Mouse (Mus musculus): ENCODE results near the gene Ogfod3.

Gene Ogfod3

GRCm38 (mm10) chr11:121199851-121200250, 4.7 kb downstream of the Ogfod3 start:
- in situ Hi-C loops (cut with MseI, MboI) = no loop called here

GRCm38 (mm10) chr11:121198622-121199021, 5.9 kb downstream of the Ogfod3 start:
- in situ Hi-C loops (cut with MseI, MboI) = no loop called here

GRCm38 (mm10) chr11:121193415-121193814, 11.1 kb downstream of the Ogfod3 start:
- in situ Hi-C loops (cut with MseI, MboI) = no loop called here

- in situ Hi-C loops (cut with MseI, MboI) = no loop called here
Measured at GRCm38 (mm10) chr11:121192742-121193141, 11.8 kb downstream of the Ogfod3 start.

GRCm38 (mm10) chr11:121189681-121190080, 14.8 kb downstream of the Ogfod3 start:
- in situ Hi-C loops (cut with MseI, MboI) = no loop called here

GRCm38 (mm10) chr11:121176285-121177270, 27.9 kb downstream of the Ogfod3 start:
- in situ Hi-C loops (cut with MseI, MboI) = no loop called here

GRCm38 (mm10) chr11:121174234-121174633, 30.3 kb downstream of the Ogfod3 start:
- in situ Hi-C loops (cut with MseI, MboI) = no loop called here

GRCm38 (mm10) chr11:121173203-121173602, 31.3 kb downstream of the Ogfod3 start:
- in situ Hi-C loops (cut with MseI, MboI) = no loop called here

GRCm38 (mm10) chr11:121163751-121164150, 40.8 kb downstream of the Ogfod3 start:
- in situ Hi-C loops (cut with MseI, MboI) = no loop called here

- in situ Hi-C loops (cut with MseI, MboI) = no loop called here
Measured at GRCm38 (mm10) chr11:121160636-121161346, 43.7 kb downstream of the Ogfod3 start.

GRCm38 (mm10) chr11:121159971-121160370, 44.5 kb downstream of the Ogfod3 start, which contains the start of gene Uts2r:
TSS of gene Uts2r (plus strand) at chr11:121160271.
- in situ Hi-C loops (cut with MseI, MboI) = no loop called here

GRCm38 (mm10) chr11:121156411-121156891, 48.1 kb downstream of the Ogfod3 start:
- in situ Hi-C loops (cut with MseI, MboI) = no loop called here

- in situ Hi-C loops (cut with MseI, MboI) = no loop called here
Measured at GRCm38 (mm10) chr11:121154203-121154602, 50.3 kb downstream of the Ogfod3 start.

GRCm38 (mm10) chr11:121148193-121148592, 56.3 kb downstream of the Ogfod3 start:
- in situ Hi-C loops (cut with MseI, MboI) = no loop called here

- in situ Hi-C loops (cut with MseI, MboI) = no loop called here
Measured at GRCm38 (mm10) chr11:121145865-121146264, 58.6 kb downstream of the Ogfod3 start, which contains the start of gene Tex19.1. TSS of gene Tex19.1 (plus strand) at chr11:121146143.

GRCm38 (mm10) chr11:121143325-121144015, 61.0 kb downstream of the Ogfod3 start:
- in situ Hi-C loops (cut with MseI, MboI) = no loop called here

GRCm38 (mm10) chr11:121138732-121139131, 65.8 kb downstream of the Ogfod3 start:
- in situ Hi-C loops (cut with MseI, MboI) = no loop called here

GRCm38 (mm10) chr11:121137682-121138081, 66.8 kb downstream of the Ogfod3 start:
- in situ Hi-C loops (cut with MseI, MboI) = no loop called here

GRCm38 (mm10) chr11:121134600-121134999, 69.9 kb downstream of the Ogfod3 start:
- in situ Hi-C loops (cut with MseI, MboI) = no loop called here

- in situ Hi-C loops (cut with MseI, MboI) = no loop called here
Measured at GRCm38 (mm10) chr11:121129616-121130015, 74.9 kb downstream of the Ogfod3 start.

All from mouse trophoblast stem cell (cell line).